Mouse (Mus musculus) bone marrow, adult 2 months (tissue): ENCODE results near the gene Dmxl2.

Source experiments
- CTCF ChIP-seq: fragments of 200-500 bp; IDR thresholded peaks from 2 replicates; pipeline ENCODE4 v1.5.1; 2011; ENCODE audit warnings: low read length, control low read depth; ENCODE audit not compliant: control insufficient read depth, insufficient read depth
- POLR2A ChIP-seq: fragments of 200-500 bp; IDR thresholded peaks from 2 replicates; pipeline ENCODE4 v1.6.1; 2011; ENCODE audit warnings: low read depth, mild to moderate bottlenecking, control low read depth, low read length, borderline replicate concordance; ENCODE audit not compliant: control insufficient read depth

- TF ChIP-seq CTCF, result no peak
- TF ChIP-seq POLR2A, result no peak
These were observed 34.8 kb upstream of the Dmxl2 start for GRCm38 (mm10) chr9:54536236-54536635.
